Mouse (Mus musculus) fibroblast of lung, adult 2 months (primary cell): ENCODE data around the gene Evpl.

Experiments
- DNase-seq: peaks from one replicate; pipeline ENCODE4 v3.0.0-alpha.2; 2011; ENCODE audit warnings: low read depth

Gene Evpl

GRCm38 (mm10) chr11:116213877-116214510 lies 23.9 kb downstream of the Evpl start:
- DNase-seq: no peak

- no peak for DNase-seq
Observed at GRCm38 (mm10) chr11:116212847-116213246, 25.0 kb downstream of the Evpl start.

- DNase-seq: no peak
Observed at GRCm38 (mm10) chr11:116210696-116211095, 27.2 kb downstream of the Evpl start.

GRCm38 (mm10) chr11:116209257-116209656 lies 28.6 kb downstream of the Evpl start:
- no peak for DNase-seq

- DNase-seq: no peak
Observed at GRCm38 (mm10) chr11:116208660-116209059, 29.2 kb downstream of the Evpl start.

- DNase-seq: no peak
Observed at GRCm38 (mm10) chr11:116206678-116207077, 31.2 kb downstream of the Evpl start.

GRCm38 (mm10) chr11:116203150-116203549 lies 34.7 kb downstream of the Evpl start:
- DNase-seq: no peak

GRCm38 (mm10) chr11:116201151-116201550 lies 36.7 kb downstream of the Evpl start:
- DNase-seq: no peak

- peak; percentile 97 for DNase-seq
Observed at GRCm38 (mm10) chr11:116198639-116199531, 39.0 kb downstream of the Evpl start, which contains the start of the genes Ten1 and Acox1. Gene Ten1 (plus strand): TSS chr11:116198855. Gene Acox1 (minus strand): TSS chr11:116199045.

GRCm38 (mm10) chr11:116198132-116198531 lies 39.7 kb downstream of the Evpl start:
- no peak for DNase-seq

- DNase-seq: no peak
Observed at GRCm38 (mm10) chr11:116197584-116197906, 40.3 kb downstream of the Evpl start.

GRCm38 (mm10) chr11:116196866-116197583 lies 40.9 kb downstream of the Evpl start:
- no peak for DNase-seq

GRCm38 (mm10) chr11:116196336-116196735 lies 41.5 kb downstream of the Evpl start:
- no peak for DNase-seq

- no peak for DNase-seq
Observed at GRCm38 (mm10) chr11:116195252-116195651, 42.6 kb downstream of the Evpl start.

GRCm38 (mm10) chr11:116194619-116195018 lies 43.3 kb downstream of the Evpl start:
- no peak for DNase-seq

- DNase-seq: no peak
Observed at GRCm38 (mm10) chr11:116187226-116187930, 50.5 kb downstream of the Evpl start.

GRCm38 (mm10) chr11:116186360-116186759 lies 51.5 kb downstream of the Evpl start:
- DNase-seq: no peak

GRCm38 (mm10) chr11:116185836-116186235 lies 52.0 kb downstream of the Evpl start:
- peak; percentile 84 for DNase-seq

- no peak for DNase-seq
Observed at GRCm38 (mm10) chr11:116178411-116179121, 59.3 kb downstream of the Evpl start.

GRCm38 (mm10) chr11:116176010-116176409 lies 61.9 kb downstream of the Evpl start:
- DNase-seq: no peak

GRCm38 (mm10) chr11:116174775-116175448 lies 63.0 kb downstream of the Evpl start:
- no peak for DNase-seq
